Mouse (Mus musculus) hindbrain, embryonic 15.5 days (tissue): ENCODE measurements around the gene Zkscan5. TPM values are rescaled to one million over a fixed set of nuclear protein-coding genes. Genes with fewer than 3 reads are reported as not detected.
"Not testable (repeated sequence)": the region's sequence is repeated elsewhere in the genome, so short reads cannot be mapped to it uniquely, and the experiment has no call there.

Experiments
- ATAC-seq: fragments of 200-750 bp; cut with Nextera tagmentation; 2 replicates; pipeline ENCODE4 v1.8.0; 2017; ENCODE audit warnings: low read depth, moderate number of reproducible peaks, moderate TSS enrichment; ENCODE audit not compliant: low FRiP score
- H3K27ac ChIP-seq: fragments of 300-500 bp; sonication (generic); replicated peaks from 2 replicates; pipeline ENCODE4 v1.5.1; 2015; ENCODE audit warnings: mild to moderate bottlenecking, inconsistent platforms
- H3K27me3 ChIP-seq: fragments of 300-500 bp; sonication (generic); 2 replicates; pipeline ENCODE4 v1.6.1; 2015; ENCODE audit warnings: control low read depth, inconsistent platforms
- H3K36me3 ChIP-seq: fragments of 300-500 bp; sonication (generic); 2 replicates; pipeline ENCODE4 v1.6.1; 2015; ENCODE audit warnings: control low read depth, inconsistent platforms
- H3K4me1 ChIP-seq: fragments of 300-500 bp; sonication (generic); replicated peaks from 2 replicates; pipeline ENCODE4 v1.6.1; 2015; ENCODE audit warnings: control low read depth, inconsistent platforms
- H3K4me2 ChIP-seq: fragments of 300-500 bp; sonication (generic); 2 replicates; pipeline ENCODE4 v1.6.1; 2015; ENCODE audit warnings: moderate library complexity, mild to moderate bottlenecking, inconsistent platforms
- H3K4me3 ChIP-seq: fragments of 300-500 bp; sonication (generic); 2 replicates; pipeline ENCODE4 v1.5.1; 2015; ENCODE audit warnings: mild to moderate bottlenecking, inconsistent platforms
- H3K9ac ChIP-seq: fragments of 300-500 bp; sonication (generic); 2 replicates; pipeline ENCODE4 v1.6.1; 2015; ENCODE audit warnings: inconsistent platforms
- H3K9me3 ChIP-seq: fragments of 300-500 bp; sonication (generic); 2 replicates; pipeline ENCODE4 v1.6.1; 2016; ENCODE audit warnings: control low read depth, inconsistent platforms
- WGBS: fragments of 180-500 bp; shearing (Covaris S2); methylation state at CpG from one replicate; pipeline ENCODE4 v1.1.7; 2015; 5-methylcytosine and 5-hydroxymethylcytosine counted together
- polyA plus RNA-seq: library from polyadenylated mRNA; unstranded; fragments of >200 nt; fragmentation: Nextera tagmentation; extraction: Ambion mirVana; gene quantifications from 2 replicates; pipeline ENCODE4 v1.2.1, GENCODE M21; 2015

Gene Zkscan5
- polyA plus RNA-seq, 1 experiment from 2014 or later = 13.8 TPM

- Histone ChIP-seq H3K4me2 (peak within 1 kb of the TSS; percentile 77), H3K4me1 (peaks cover 28% of the 10 kb centered on the region), H3K27ac (peak within 1 kb of the TSS; percentile 89), H3K4me3 (peak within 1 kb of the TSS; percentile 82), H3K9ac (peak within 1 kb of the TSS; percentile 91), H3K36me3 (peaks cover 34% of the 10 kb centered on the region), H3K27me3 (no peaks in the 10 kb centered on the region), H3K9me3 (no peaks in the 10 kb centered on the region)
- peak; percentile 1; the same call in 1 of the 2 replicates for ATAC-seq
- WGBS = 89% methylated on average over 2 of the region's 2 CpGs
Observed at GRCm38 (mm10) chr5:145191962-145192361, 12.4 kb upstream of the Zkscan5 start, which contains the start of gene Atp5j2. TSS of gene Atp5j2 (minus strand) at chr5:145192062.

GRCm38 (mm10) chr5:145200387-145200786, 4.0 kb upstream of the Zkscan5 start:
- H3K9me3 ChIP-seq = no peaks in the 10 kb centered on the region
- peaks cover 14% of the 10 kb centered on the region for H3K36me3 ChIP-seq
- H3K27ac ChIP-seq = no peak overlapping the region
- no peak overlapping the region for H3K9ac ChIP-seq
- peaks cover 23% of the 10 kb centered on the region for H3K4me1 ChIP-seq
- 84% methylated on average over 7 of the region's 7 CpGs for WGBS
- H3K4me3 ChIP-seq = peak overlapping the region; percentile 93; the same call in 1 of the 2 replicates
- no peak for ATAC-seq
- peak overlapping the region; percentile 99 for H3K4me2 ChIP-seq
- no peaks in the 10 kb centered on the region for H3K27me3 ChIP-seq

- Histone ChIP-seq H3K4me2 (peak within 1 kb of the TSS; percentile 99), H3K9ac (peak within 1 kb of the TSS; percentile 78), H3K4me1 (peaks cover 30% of the 10 kb centered on the region), H3K9me3 (no peaks in the 10 kb centered on the region), H3K27me3 (no peaks in the 10 kb centered on the region), H3K4me3 (peak within 1 kb of the TSS; percentile 93), H3K36me3 (peaks cover 6% of the 10 kb centered on the region; the same call in 1 of the 2 replicates), H3K27ac (peak within 1 kb of the TSS; percentile 76)
- peak; percentile 21 for ATAC-seq
- 2% methylated on average over 37 of the region's 37 CpGs for WGBS
Observed at GRCm38 (mm10) chr5:145201321-145201991, 2.9 kb upstream of the Zkscan5 start, which contains the start of gene Zkscan14. TSS of gene Zkscan14 (minus strand) at chr5:145201868.

GRCm38 (mm10) chr5:145202446-145202845, 1.9 kb upstream of the Zkscan5 start:
- 41% methylated on average over 3 of the region's 3 CpGs for WGBS
- Histone ChIP-seq H3K4me3 (no peak overlapping the region), H3K36me3 (peaks cover 3% of the 10 kb centered on the region; the same call in 1 of the 2 replicates), H3K9me3 (no peaks in the 10 kb centered on the region), H3K27ac (no peak overlapping the region), H3K4me2 (no peak overlapping the region), H3K4me1 (peaks cover 30% of the 10 kb centered on the region), H3K9ac (no peak overlapping the region), H3K27me3 (no peaks in the 10 kb centered on the region)
- no peak for ATAC-seq

- no peak for ATAC-seq
- H3K27me3 ChIP-seq = no peaks in the 10 kb centered on the region
- H3K27ac ChIP-seq = no peak overlapping the region
- H3K9me3 ChIP-seq = no peaks in the 10 kb centered on the region
- peak overlapping the region; percentile 63 for H3K4me2 ChIP-seq
- peak overlapping the region; percentile 49 for H3K9ac ChIP-seq
- WGBS = 25% methylated on average over 9 of the region's 9 CpGs
- H3K36me3 ChIP-seq = peaks cover 4% of the 10 kb centered on the region; the same call in 1 of the 2 replicates
- peak overlapping the region; percentile 52 for H3K4me3 ChIP-seq
- H3K4me1 ChIP-seq = peaks cover 25% of the 10 kb centered on the region
Observed at GRCm38 (mm10) chr5:145205041-145205440, 679 bp downstream of the Zkscan5 start.

GRCm38 (mm10) chr5:145207385-145207784, 3.0 kb downstream of the Zkscan5 start:
- no peak overlapping the region for H3K27ac ChIP-seq
- 97% methylated on average over 6 of the region's 6 CpGs for whole genome bisulfite sequencing
- no peak overlapping the region for H3K4me3 ChIP-seq
- H3K4me1 ChIP-seq = peaks cover 13% of the 10 kb centered on the region
- no peak for ATAC-seq
- H3K9ac ChIP-seq = no peak overlapping the region
- H3K4me2 ChIP-seq = no peak overlapping the region
- no peaks in the 10 kb centered on the region for H3K9me3 ChIP-seq
- no peaks in the 10 kb centered on the region for H3K27me3 ChIP-seq
- peaks cover 18% of the 10 kb centered on the region for H3K36me3 ChIP-seq

GRCm38 (mm10) chr5:145207954-145208353, 3.6 kb downstream of the Zkscan5 start:
- no peak for ATAC-seq
- H3K4me3 ChIP-seq = no peak overlapping the region
- H3K27me3 ChIP-seq = no peaks in the 10 kb centered on the region
- no peaks in the 10 kb centered on the region for H3K9me3 ChIP-seq
- no peak overlapping the region for H3K4me2 ChIP-seq
- H3K36me3 ChIP-seq = peaks cover 21% of the 10 kb centered on the region
- H3K9ac ChIP-seq = no peak overlapping the region
- H3K27ac ChIP-seq = no peak overlapping the region
- 90% methylated on average over 6 of the region's 6 CpGs for WGBS
- peaks cover 13% of the 10 kb centered on the region for H3K4me1 ChIP-seq

- Histone ChIP-seq H3K36me3 (peaks cover 23% of the 10 kb centered on the region), H3K4me1 (peaks cover 13% of the 10 kb centered on the region)
- ATAC-seq, H3K9me3 ChIP-seq, H3K4me3 ChIP-seq, H3K9ac ChIP-seq, H3K27me3 ChIP-seq, H3K4me2 ChIP-seq, H3K27ac ChIP-seq: not testable (repeated sequence)
- WGBS = 52% methylated on average over 11 of the region's 11 CpGs
Observed at GRCm38 (mm10) chr5:145208391-145208790, 4.0 kb downstream of the Zkscan5 start.

- no peak overlapping the region for H3K4me2 ChIP-seq
- H3K4me3 ChIP-seq = no peak overlapping the region
- H3K9me3 ChIP-seq = no peaks in the 10 kb centered on the region
- no peak overlapping the region for H3K27ac ChIP-seq
- whole genome bisulfite sequencing = 97% methylated on average over 4 of the region's 4 CpGs
- H3K4me1 ChIP-seq = no peaks in the 10 kb centered on the region; the same call in 1 of the 2 replicates
- H3K9ac ChIP-seq = no peak overlapping the region
- H3K36me3 ChIP-seq = peaks cover 30% of the 10 kb centered on the region
- H3K27me3 ChIP-seq = no peaks in the 10 kb centered on the region
- no peak for ATAC-seq
Observed at GRCm38 (mm10) chr5:145211340-145211739, 7.0 kb downstream of the Zkscan5 start.

- Histone ChIP-seq H3K9me3 (no peaks in the 10 kb centered on the region), H3K4me2 (no peak overlapping the region), H3K36me3 (peaks cover 30% of the 10 kb centered on the region), H3K27ac (no peak overlapping the region), H3K4me3 (no peak overlapping the region), H3K4me1 (no peaks in the 10 kb centered on the region), H3K27me3 (no peaks in the 10 kb centered on the region), H3K9ac (no peak overlapping the region)
- 94% methylated on average over 4 of the region's 4 CpGs for WGBS
- ATAC-seq = no peak
Observed at GRCm38 (mm10) chr5:145212216-145212615, 7.9 kb downstream of the Zkscan5 start.

- H3K27me3 ChIP-seq = no peaks in the 10 kb centered on the region
- H3K4me2 ChIP-seq = no peak overlapping the region
- H3K9ac ChIP-seq = no peak overlapping the region
- no peaks in the 10 kb centered on the region for H3K9me3 ChIP-seq
- H3K36me3 ChIP-seq = peaks cover 37% of the 10 kb centered on the region
- WGBS = 94% methylated on average over 3 of the region's 3 CpGs
- no peak overlapping the region for H3K27ac ChIP-seq
- no peaks in the 10 kb centered on the region for H3K4me1 ChIP-seq
- no peak overlapping the region for H3K4me3 ChIP-seq
- no peak for ATAC-seq
Observed at GRCm38 (mm10) chr5:145213505-145213904, 9.1 kb downstream of the Zkscan5 start.

- no peak for ATAC-seq
- no peak overlapping the region for H3K9ac ChIP-seq
- H3K27ac ChIP-seq = no peak overlapping the region
- H3K27me3 ChIP-seq = no peaks in the 10 kb centered on the region
- no peak overlapping the region for H3K4me2 ChIP-seq
- H3K9me3 ChIP-seq = no peaks in the 10 kb centered on the region
- H3K4me3 ChIP-seq = no peak overlapping the region
- H3K4me1 ChIP-seq = no peaks in the 10 kb centered on the region
- H3K36me3 ChIP-seq = peaks cover 43% of the 10 kb centered on the region
- WGBS = 71% methylated on average over 4 of the region's 4 CpGs
Observed at GRCm38 (mm10) chr5:145214679-145215078, 10.3 kb downstream of the Zkscan5 start.
